Mouse (Mus musculus) testis, postnatal 10 days (tissue): Measurements from ENCODE around the gene Zkscan5.
A peak's percentile ranks its signal among the peaks of the same experiment; 100 is the strongest.
"Not testable (repeated sequence)": the region's sequence is repeated elsewhere in the genome, so short reads cannot be mapped to it uniquely, and the experiment has no call there.

ENCODE experiments used
- DNase-seq: peaks from one replicate; pipeline ENCODE4 v3.0.0; 2021; ENCODE audit warnings: low spot score

Zkscan5 gene

DNA sequence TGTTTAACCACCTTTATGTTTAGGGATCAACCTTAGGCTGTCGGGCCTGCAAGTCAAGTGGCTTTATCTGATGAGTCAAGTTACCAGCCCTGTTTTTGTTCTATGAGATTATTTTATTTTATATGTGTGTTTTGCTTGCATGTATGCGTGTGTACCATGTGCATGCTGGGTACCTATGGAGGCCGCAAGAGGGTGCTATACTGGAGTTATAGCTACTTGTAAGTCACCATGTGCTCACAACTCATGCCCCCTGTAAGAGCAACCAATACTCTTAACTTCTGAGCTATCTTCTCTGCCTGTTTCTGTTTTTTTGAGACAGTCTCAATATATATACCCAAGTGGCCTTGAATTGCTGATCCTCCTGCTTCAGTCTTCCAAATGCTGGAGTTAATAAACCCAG is 9.1 kb downstream of the Zkscan5 start:
- DNase-seq = no peak

DNA sequence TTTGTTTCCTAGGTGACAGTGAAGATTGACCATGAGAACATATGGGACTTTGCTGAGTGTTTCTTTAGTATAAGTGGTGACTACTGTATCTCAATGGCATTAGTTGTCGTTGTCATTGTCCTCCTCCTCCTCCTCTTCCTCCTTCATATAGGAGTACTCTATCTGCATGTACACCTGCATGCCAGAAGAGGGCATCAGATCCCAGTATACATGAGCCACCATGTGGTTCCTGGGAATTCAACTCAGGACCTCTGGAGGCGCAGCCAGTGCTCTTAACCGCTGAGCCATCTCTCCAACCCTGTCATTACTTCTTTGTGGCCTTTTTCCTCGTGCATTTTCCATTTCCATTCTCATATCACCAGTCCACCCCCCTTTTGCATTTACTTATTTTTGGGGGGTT is 10.3 kb downstream of the Zkscan5 start:
- DNase-seq = no peak

DNA sequence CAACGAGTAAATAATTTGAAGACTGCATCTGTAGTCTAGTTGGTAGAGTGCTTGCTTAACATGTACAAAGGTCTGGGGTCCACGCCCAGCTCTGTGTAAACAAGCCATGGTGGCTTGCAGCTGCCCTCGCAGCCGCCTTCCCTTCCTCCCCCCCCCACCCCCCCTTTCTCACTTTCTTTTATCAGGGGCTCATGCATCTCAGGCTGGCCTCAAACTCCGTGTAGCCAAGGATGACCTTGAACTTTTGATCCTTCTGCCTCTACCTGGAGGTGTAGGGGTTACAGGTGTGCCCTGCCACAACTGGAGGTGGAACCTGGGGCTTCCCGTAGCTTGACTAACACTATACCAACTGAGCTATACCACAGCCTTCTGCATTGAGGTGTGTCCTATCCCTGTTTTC is 13.4 kb downstream of the Zkscan5 start:
- no peak for DNase-seq

DNA sequence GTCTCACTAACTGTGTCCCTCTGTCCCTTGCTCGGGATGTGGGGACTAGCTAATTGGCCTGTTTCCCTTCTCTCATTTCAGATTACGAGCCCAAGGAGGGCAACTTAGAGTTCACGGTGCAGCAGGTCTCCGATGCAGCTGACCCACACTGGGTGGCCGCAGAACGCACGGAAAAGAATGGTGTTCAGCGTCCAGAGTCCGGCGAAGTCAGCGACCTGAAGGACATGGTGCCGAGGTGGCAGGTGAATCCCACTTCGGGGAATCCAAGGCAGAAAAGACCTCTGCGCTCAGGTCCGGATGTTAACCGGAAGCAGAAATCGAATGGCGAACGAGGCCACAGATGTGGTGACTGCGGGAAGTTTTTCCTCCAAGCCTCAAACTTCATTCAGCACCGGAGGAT is 13.8 kb downstream of the Zkscan5 start:
- DNase-seq = no peak

DNA sequence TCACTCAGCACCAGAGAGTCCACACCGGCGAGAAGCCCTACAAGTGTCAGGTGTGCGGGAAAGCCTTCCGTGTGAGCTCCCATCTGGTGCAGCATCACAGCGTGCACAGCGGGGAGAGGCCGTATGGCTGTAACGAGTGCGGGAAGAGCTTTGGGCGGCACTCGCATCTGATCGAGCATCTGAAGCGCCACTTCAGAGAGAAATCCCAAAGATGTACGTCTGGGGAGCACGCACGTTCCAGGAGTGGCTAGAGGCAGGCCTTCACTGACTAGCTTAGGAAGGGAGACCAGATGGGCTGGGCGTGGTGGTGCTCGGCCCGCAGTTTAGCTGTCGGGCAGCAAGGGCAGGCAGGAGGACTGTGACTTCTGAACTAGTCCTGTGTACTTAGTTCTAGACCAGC is 14.3 kb downstream of the Zkscan5 start:
- DNase-seq = no peak

DNA sequence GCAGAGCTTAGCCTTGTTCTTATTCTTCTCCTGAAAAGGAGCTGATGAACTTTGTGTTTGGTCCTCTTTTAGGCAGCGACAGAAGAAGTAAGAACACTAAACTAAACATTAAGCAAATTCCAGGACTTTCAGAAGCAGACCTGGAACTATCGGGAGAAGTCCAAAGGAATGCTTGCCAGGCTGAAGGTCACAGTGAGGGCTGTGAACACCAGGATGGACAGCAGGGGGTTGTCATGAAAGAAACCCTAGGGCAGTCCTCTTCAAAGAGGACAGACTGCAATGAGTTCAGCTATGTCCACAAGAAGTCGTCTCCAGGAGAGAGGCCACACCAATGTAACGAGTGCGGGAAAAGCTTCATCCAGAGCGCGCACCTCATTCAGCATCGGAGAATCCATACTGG is 15.6 kb downstream of the Zkscan5 start:
- DNase-seq = no peak

DNA sequence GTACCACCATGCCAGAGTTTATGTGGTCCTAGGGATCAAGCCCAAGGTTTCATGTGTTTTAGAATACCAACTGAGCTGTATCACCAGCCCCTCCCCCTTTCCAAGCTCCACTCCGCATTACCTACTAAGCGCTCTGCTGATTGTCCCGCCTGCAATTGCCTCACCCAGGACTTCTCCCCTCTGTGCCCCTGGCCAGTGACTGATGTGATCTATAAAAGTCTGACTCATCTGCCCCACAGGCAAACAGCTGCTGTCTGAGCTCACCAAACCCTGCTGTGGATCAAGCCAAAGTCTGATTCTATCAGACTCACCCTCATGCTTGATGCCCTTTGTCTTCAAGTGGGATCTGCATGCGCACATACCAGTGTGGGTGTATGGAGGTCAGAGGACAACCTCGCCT is 18.5 kb downstream of the Zkscan5 start:
- no peak for DNase-seq

DNA sequence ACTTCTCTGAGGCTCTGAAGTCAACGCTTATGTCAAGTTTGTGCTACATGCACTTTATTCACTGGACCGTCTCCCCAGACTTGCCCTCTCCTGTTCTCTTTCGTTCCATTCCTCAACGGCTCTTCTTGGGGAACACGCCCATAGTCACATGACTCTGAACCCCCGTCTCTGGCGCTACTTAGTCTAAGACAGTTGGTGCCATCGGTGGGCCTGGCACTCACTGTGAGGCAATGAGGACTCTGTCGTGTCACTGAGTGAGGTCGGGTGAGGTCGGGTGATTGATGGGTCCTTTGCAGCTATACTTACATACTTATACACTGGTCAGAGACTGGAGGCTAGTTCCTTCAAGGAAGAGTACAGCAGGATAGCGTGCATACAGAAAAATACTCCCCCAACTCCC is 19.0 kb downstream of the Zkscan5 start:
- no peak for DNase-seq

DNA sequence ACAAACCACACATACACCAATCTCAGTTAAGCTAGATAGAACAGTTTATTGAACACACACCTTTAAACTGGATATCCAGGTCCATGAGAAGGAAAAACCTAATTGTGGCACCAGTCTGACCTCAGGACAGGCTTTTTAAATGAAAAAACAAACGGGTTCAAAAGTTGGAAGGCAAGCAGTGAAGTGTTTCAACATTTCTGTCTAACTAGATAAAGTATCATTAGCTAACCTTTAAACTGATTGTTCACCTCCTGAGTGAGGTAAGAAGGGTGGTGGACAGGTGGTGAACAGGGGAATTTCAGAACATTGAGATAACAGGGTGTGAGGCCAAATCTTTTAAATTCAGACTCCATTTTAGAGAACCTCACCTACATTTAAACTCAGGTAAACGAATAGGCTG is 22.1 kb downstream of the Zkscan5 start:
- no peak for DNase-seq

DNA sequence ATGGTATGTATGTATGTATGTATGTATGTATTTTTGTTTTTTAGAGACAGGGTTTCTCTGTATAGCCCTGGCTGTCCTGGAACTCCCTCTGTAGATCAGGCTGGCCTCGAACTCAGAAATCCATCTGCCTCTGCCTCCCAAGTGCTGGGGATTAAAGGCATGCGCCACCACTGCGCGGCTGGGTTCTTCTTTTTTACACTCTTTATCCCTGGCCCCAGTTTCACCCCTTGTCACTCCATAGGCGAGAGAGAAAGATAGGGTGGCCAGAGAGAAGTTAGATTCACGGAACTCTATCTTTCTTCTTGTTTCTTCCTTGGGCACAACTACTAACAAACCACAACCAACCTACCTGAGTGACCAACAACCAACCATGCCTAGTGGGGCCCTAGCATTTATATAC is 24.9 kb downstream of the Zkscan5 start:
- DNase-seq = not testable (repeated sequence)

DNA sequence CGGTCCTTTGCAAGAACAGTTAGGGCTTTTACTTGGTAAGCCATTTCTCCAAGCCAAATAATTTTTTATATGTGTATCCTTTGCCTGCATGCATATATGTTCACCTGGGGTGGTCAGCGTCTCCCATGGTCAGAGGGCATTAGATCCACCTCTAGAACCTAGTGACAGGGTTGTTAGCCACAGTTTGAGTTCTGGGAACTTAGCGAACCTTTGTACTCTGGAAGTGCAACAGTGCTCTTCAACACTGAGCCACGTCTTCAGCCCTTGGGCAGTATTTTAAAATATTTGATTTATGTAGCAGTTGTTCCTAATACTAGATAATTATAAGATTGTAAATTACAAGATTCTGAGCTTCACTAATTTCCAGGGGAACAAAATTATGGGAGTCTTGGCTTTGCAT is 26.3 kb downstream of the Zkscan5 start:
- DNase-seq = no peak

DNA sequence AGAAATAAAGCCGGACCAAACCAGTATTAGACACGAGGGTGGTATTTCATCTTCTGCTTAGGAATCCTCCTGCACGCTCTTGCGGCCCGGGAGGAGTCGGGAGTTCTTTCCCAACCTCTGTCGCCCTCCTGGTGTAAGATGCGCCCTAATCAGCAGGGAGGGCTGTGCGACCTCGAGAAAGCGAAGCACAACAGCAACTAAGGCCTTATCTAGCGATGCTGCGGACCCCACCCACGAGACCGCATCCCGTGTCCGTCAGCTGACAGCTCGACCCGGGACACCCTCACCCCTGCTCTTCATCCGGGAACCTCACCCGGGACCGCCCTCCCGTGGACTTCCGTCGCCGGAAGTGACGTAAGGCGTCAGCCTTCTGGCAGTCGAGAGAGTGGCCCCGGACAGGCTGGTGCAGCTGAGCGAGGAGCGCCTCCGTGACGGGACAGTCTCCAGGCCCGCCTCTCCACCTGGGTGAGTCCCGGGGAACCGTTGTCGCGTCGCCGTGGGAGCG is 27.1 kb downstream of the Zkscan5 start, which contains the start of gene Zfp655:
Gene Zfp655 (plus strand): TSS at position 349 of the 505 bp plus-strand sequence.
- peak; percentile 96 for DNase-seq

DNA sequence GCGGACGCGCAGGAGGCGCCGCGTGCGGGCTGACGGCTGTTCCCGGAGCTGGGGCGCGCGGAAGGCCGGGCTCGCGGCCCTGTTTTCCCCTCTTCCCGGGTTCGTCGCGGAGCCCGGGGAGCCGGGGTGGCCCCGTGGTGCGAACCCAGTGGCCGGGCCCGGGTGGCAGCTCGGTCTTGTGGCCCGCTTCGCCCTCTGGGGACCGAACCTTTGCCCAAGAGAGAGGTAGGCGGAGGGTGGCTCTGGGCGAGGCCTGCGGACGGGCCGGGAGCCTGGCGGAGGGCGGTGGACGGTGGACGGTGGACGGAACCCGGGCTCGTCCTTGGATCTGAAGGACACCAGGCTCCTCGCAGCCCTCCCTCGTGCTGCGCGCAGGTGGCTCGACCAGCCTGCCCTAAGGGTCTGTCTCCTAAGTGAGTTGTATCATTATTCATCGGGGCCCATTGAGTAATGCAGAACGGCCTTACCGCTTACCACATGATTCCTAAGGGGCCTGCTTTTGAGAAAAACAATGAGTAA is 27.6 kb downstream of the Zkscan5 start:
- DNase-seq = no peak

DNA sequence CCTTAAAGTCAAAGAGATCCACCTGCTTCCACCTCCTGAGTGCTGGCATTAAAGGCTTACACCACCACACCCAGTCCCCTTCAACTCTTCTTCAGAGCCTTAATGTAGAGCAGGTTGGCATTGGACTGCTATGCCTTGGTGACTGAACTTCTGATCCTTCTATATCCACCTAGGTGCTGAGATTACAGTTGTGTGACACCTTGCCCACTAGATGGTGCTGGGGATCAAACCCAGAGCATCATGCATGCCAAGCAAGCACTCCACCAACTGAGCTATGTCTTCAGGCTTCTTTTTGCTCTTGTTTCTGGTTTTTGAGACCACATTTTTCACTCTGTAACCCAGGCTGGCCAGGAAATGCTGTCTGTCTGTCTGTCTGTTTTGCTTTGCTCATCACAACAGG is 30.3 kb downstream of the Zkscan5 start:
- DNase-seq = no peak

DNA sequence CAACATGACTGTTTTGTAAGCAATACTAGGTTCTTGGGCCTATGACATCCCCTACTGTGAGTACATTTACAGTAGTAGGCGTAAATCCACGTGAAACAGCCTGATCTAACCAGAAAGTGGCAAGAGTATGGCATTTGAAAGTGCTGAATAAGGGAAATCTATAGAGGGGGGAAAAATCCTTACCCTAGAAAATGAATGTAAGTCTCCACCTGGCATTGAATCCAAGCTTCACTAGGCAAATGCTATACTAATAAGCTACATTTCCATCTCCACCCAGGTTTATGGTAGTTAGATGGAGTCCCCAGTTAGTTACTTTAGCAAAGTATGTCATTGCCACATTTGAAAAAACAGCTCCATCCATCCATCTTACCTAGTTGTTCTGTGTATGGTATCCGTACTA is 45.2 kb downstream of the Zkscan5 start:
- no peak for DNase-seq
